Mouse (Mus musculus): ENCODE results near the gene Usb1. TPM values are rescaled to one million over a fixed set of nuclear protein-coding genes. Genes with fewer than 3 reads are reported as not detected.

Gene Usb1
- polyA plus RNA-seq, 1 experiment, result 31.1 TPM

- WGBS, result 9% methylated on average over 21 of the region's 21 CpGs
- no peak for DNase-seq (ENCODE audit: low read depth, low spot score)
Observed at GRCm38 (mm10) chr8:95332437-95333199, 534 bp downstream of the Usb1 start.

GRCm38 (mm10) chr8:95335706-95336105 lies 3.6 kb downstream of the Usb1 start:
- 54% methylated on average over 1 of the region's 1 CpGs for WGBS
- no peak for DNase-seq (ENCODE audit: low read depth, low spot score)

- DNase-seq (ENCODE audit: low read depth, low spot score), result no peak
Observed at GRCm38 (mm10) chr8:95336363-95336762, 4.3 kb downstream of the Usb1 start.

- DNase-seq (ENCODE audit: low read depth, low spot score), result no peak
- 41% methylated on average over 5 of the region's 5 CpGs for WGBS
Observed at GRCm38 (mm10) chr8:95341721-95342120, 9.6 kb downstream of the Usb1 start.

GRCm38 (mm10) chr8:95344668-95345067 lies 12.6 kb downstream of the Usb1 start:
- no peak for DNase-seq (ENCODE audit: low read depth, low spot score)
- WGBS, result 86% methylated on average over 6 of the region's 6 CpGs

- no peak for DNase-seq (ENCODE audit: low read depth, low spot score)
- 40% methylated on average over 8 of the region's 8 CpGs for WGBS
Observed at GRCm38 (mm10) chr8:95346643-95347545, 14.8 kb downstream of the Usb1 start.

GRCm38 (mm10) chr8:95348356-95348755 lies 16.3 kb downstream of the Usb1 start:
- no peak for DNase-seq (ENCODE audit: low read depth, low spot score)
- WGBS, result 82% methylated on average over 2 of the region's 2 CpGs

- DNase-seq (ENCODE audit: low read depth, low spot score), result no peak
Observed at GRCm38 (mm10) chr8:95348811-95349630, 16.9 kb downstream of the Usb1 start.

GRCm38 (mm10) chr8:95351461-95351860 lies 19.4 kb downstream of the Usb1 start:
- 4% methylated on average over 15 of the region's 15 CpGs for whole genome bisulfite sequencing
- no peak for DNase-seq (ENCODE audit: low read depth, low spot score)

More at GRCm38 (mm10) chr8:95348811-95349630, 16.9 kb downstream of the Usb1 start:
- 16% methylated on average over 19 of the region's 19 CpGs for WGBS

- under 1% methylated on average over 80 of the region's 80 CpGs for WGBS
- DNase-seq (ENCODE audit: low read depth, low spot score), result no peak
Observed at GRCm38 (mm10) chr8:95352151-95352870, 20.2 kb downstream of the Usb1 start, which contains the start of gene Mmp15. Mmp15 (plus strand) TSS chr8:95352268.

GRCm38 (mm10) chr8:95352871-95353866 lies 21.1 kb downstream of the Usb1 start:
- DNase-seq (ENCODE audit: low read depth, low spot score), result no peak
- 5% methylated on average over 62 of the region's 62 CpGs for WGBS

- no peak for DNase-seq (ENCODE audit: low read depth, low spot score)
- 87% methylated on average over 2 of the region's 2 CpGs for WGBS
Observed at GRCm38 (mm10) chr8:95354606-95355005, 22.5 kb downstream of the Usb1 start.

- DNase-seq (ENCODE audit: low read depth, low spot score), result no peak
- 20% methylated on average over 8 of the region's 8 CpGs for WGBS
Observed at GRCm38 (mm10) chr8:95358550-95359411, 26.7 kb downstream of the Usb1 start.

GRCm38 (mm10) chr8:95360181-95361015 lies 28.3 kb downstream of the Usb1 start:
- 46% methylated on average over 7 of the region's 7 CpGs for WGBS
- no peak for DNase-seq (ENCODE audit: low read depth, low spot score)

- DNase-seq (ENCODE audit: low read depth, low spot score), result no peak
- WGBS, result 80% methylated on average over 3 of the region's 3 CpGs
Observed at GRCm38 (mm10) chr8:95361016-95361341, 28.9 kb downstream of the Usb1 start.

- DNase-seq (ENCODE audit: low read depth, low spot score), result no peak
- 28% methylated on average over 6 of the region's 6 CpGs for WGBS
Observed at GRCm38 (mm10) chr8:95362272-95362671, 30.2 kb downstream of the Usb1 start.
